Mouse (Mus musculus) thymus, postnatal 4 days (tissue): ENCODE data around the gene Scd1.
A peak's percentile ranks its signal among the peaks of the same experiment; 100 is the strongest.
"Not testable (repeated sequence)": the region's sequence is repeated elsewhere in the genome, so short reads cannot be mapped to it uniquely, and the experiment has no call there.

Source experiments
- DNase-seq: peaks from one replicate; pipeline ENCODE4 v3.0.0; 2021

Scd1 gene

GRCm38 (mm10) chr19:44394972-44395371, 12.7 kb downstream of the Scd1 start:
- DNase-seq = no peak

DNA sequence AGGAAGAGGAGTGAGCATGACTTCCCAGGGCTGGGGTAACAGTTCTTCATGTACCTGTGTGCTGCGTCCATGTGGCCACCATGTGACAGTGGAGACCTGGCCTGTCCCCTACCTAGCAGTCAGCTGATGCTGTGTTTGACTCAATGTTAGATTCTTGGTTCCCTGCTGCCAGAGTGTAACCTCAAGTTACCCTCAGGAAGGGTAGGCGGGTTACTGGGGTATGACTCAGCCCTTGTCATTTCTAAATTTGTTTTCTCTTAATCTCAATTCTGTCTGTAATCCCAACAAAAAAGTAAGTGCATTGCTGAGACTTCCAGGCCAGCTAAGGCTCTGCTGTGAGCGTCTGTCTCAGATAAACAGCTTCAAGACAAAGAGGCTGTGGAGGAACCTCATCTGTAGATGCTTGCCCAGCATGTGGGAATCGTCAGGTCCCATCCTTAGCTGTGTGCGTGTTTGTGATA, 13.7 kb downstream of the Scd1 start:
- DNase-seq = no peak

- DNase-seq = no peak
These were observed 15.2 kb downstream of the Scd1 start for GRCm38 (mm10) chr19:44392339-44393009.

DNA sequence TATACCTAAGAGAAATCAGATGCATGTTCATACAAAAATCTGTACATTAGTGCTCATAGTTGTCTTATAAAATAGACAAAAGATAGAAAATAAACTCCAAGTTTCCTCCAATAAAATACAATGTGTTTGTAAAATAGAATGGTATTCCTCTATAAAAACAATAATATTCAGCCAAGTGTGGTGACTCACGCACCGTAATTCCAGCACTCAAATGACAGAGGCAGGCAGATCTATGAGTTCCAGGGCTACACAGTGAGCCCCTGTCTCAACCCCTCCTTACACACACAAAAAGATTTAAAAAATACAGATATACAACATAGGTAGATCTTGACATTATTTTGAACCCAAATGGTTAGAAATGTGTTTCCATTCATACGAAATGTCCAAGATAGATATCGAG, 15.8 kb downstream of the Scd1 start:
- no peak for DNase-seq

DNA sequence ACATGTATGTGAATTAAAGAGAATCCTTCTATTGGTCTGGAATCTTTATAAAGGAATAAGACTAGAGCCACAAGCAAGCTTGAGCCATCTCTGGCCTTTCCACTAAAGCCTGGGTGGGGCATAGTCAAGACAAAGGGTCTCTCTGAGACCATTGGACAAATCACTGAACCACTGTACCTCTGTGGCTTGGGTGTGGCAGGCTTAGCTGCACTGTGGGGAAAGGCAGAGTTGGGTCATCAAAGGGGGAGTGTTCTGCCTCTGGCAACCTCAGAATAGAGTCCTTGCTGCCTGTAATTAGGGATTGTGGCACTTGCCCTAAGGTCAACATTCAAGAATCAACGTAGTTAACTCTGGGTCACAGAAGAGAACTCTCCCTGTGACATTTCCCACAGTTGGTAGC, 18.2 kb downstream of the Scd1 start:
- DNase-seq = no peak

DNA sequence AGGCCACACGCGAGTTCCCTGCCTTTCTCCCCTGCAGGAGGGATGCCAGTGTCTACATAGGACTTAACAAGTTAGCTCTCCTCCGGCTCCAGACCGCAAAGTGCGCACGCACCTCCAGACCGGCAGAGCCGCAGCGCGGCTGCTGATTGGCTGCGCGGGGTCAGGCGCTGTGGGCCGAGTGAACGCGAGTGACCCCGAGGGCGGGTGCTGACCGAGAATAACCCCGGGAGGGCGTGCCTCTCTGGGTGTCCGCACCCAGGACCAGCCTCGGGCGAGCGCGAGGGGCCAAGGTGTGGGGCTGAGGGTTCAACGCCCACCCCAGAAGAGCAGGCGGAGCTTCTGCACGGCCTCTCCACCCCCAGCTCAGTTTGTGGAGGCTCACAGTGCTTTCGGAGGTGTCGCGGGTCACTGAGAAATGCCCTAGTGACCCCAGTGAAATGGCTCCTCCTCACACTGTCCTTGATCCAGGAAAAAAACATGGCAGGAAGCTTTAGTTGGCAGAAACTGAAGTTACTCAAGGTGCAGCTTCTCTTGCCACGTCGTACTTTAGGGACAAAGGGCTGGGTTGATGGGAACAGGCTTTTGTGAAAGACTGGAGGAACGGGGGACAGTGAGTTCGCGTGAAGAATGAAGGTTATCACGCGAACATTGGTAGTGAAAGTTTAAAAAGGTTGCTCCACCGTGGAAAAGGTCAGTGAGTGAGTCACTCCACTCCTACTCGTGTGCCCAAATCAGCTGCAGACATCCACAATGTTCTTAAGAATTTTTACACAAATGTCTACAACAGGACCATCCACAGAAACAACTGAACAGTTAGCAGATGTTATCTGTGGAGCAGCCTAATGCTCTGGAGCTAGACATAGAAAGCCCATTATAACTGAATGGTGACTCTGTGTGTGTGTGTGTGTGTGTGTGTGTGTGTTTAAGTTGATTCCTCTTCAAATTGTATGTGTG, 18.9 kb downstream of the Scd1 start:
- peak; percentile 98 for DNase-seq

- DNase-seq = no peak
These were observed 19.8 kb downstream of the Scd1 start for GRCm38 (mm10) chr19:44387746-44388474.

DNA sequence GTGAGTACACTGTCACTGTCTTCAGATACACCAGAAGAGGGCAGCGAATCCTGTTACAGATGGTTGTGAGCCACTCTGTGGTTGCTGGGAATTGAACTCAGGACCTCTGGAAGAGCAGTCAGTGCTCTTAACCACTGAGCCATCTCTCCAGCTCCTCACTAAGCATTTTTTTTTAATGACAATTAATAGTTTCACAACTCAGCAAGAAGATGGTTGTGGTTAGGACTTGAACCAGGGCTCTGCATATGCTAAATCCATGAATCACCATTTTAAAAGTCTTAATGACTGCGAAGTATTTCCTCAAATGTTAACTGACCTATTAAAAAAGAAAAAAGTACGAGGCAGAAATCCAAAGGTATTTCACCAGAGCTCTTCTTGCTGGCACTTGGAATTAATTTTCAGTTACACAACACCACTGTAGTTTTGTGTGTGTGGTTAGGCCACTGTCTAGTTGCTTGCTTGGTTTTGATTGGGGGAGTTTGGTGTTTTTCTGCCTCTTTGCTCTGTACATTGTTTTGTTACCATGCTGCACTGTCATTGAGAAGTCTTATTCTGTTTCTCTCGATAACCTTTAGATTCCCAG, 20.5 kb downstream of the Scd1 start:
- DNase-seq = no peak

DNA sequence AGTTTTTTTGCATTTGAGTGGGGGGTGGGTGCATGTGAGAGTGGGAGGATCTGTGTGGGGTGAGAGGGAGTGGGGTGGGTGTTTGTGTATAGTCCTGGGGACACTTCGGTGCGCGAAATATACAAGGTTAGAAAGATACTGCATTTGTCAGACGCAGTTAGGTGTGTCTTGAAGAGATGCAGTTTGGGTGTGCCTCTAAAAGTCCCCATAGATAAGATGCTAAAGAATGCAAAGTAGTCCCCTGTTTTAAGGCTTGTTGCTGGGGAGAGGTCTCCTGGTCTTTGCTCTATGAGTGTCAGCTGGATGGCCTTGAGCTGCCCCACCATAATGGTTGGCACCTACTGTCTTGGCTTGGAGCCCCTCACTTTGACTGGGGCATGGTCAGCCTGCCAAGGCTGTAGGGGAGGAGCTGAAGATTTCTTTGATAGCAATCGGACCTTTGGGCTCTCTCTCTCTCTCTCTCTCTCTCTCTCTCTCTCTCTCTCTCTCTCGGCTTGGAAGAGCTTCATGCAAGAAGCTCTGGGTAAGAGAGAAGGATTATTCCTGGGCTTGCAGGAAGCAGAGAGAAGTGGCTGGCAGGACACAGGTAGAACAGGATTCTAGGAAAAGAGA, 21.7 kb downstream of the Scd1 start:
- DNase-seq = no peak

DNA sequence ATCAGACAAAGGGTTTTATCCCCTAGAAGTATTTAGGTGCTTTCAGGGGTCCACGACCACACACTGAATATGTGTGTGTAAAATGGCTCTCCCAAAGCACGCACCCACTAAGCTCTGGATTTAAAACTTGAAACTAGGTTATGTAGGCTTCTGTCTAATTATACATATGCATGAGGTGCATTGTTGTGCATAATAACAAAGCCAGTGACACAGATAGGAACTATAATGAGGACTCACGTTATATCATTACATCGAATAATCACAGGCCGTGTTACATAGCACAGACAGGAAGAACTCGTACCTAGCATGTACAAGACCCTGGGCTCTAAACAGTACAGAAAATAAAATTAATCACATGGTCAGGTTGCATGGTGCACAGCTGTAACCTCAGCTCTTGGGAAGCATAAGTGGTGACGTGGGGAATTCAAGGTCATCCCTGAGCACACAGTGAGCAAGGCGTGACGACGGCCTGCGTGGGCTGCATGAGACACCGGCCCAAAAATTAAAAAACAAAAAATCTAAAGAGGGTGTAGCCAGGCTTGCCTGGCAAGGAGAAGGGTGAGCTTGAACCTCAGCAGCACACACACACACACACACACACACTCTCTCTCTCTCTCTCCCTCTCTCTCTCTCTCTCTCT, 24.9 kb downstream of the Scd1 start:
- DNase-seq = no peak

DNA sequence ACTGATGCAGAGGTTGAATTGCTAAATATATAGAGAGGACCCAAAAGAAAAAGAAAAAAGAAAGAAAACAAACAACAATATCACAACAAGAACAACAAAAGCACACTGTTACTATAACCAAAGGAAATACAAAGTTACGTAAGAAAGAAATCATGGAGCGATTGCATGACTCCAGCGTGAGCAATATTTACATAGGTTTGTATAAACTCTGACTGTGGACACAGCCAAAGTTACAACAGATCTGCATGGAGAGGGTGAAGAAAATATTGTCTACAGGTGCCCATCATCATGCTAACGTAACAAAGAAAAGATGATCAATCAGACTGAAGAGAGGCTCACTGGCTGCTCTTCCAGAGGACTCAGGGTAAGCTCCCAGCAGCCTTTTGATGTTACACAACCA, 27.6 kb downstream of the Scd1 start:
- DNase-seq = no peak

- DNase-seq = no peak
These were observed 28.6 kb downstream of the Scd1 start for GRCm38 (mm10) chr19:44379090-44379489.

DNA sequence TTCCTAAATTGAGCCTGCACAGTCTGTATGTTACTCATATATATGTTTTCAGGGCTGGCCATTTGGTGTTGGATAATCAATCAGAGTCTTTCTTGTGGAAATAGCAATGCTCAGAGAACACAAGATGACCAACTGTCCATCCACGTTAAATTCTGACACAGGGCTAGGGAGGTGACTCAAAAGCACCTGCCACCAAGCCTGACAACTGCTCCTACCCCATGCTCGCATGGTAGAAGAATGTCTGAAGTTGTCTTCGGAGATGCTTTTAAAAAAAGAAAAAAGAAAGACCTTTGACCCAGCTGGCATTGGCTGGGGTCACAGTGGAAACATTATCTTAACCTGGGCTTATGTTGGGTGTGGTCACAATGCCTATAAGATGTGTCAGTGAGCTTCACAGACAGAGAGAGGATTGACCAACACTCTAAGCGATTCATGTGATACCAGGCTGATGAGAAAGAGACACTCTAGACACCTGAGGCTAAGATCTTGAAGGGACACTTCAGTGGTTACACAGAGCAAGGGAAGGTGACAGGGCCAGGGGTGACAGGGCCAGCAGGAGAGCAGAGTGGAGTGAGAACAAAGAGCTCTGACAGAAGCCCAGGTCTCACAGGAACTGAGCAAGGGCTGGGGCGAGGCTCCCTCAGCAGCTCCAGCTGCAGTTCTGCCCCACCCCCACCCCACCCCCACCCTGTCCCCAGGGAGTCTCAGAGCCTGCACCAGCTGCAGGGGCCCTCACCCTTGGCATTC, 29.9 kb downstream of the Scd1 start:
- DNase-seq = peak; percentile 30

- DNase-seq = no peak
These were observed 31.1 kb downstream of the Scd1 start for GRCm38 (mm10) chr19:44376511-44376951.

DNA sequence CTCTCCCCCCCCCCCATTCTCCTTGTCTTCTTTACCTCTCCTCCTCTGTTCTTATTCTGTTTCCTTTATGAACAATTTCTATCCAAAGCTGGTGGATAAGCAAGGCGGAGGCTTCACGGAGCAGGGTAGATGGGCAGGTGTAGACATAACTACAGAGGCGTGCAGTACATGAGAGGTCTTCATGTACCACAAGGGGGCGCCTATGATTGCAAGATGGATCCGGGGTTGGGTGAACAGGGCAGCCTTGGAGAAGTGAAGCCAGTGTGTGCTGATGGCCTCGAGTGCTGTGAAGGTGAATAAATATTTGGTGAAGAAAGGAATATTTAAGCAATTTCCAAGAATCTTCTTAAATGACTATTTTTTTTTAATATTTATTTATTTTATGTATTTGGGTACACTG, 34.7 kb downstream of the Scd1 start:
- DNase-seq = peak; percentile 86

- DNase-seq = no peak
These were observed 37.4 kb downstream of the Scd1 start for GRCm38 (mm10) chr19:44370231-44370630.

DNA sequence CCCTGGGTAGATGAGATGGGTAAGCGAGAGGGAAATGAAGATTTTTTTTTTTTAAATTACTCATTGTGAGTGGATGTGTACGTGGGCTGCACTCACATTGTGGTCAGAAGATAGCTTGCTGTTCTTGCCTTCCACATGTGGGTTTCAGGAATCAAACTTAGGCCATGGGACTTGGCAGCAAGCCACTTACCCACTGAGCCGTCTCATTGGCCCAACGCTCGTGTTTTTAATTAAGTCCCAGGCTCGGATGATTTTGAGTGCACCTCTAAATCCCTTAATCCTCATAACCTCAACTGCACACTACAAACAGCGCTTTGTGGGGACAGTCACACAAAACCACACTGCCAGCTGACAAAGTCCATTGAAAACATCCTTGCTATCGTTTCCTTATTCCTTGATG, 38.3 kb downstream of the Scd1 start:
- DNase-seq = no peak

- DNase-seq = not testable (repeated sequence)
These were observed 40.6 kb downstream of the Scd1 start for GRCm38 (mm10) chr19:44367076-44367475.

- no peak for DNase-seq
These were observed 41.9 kb downstream of the Scd1 start for GRCm38 (mm10) chr19:44365733-44366132.

DNA sequence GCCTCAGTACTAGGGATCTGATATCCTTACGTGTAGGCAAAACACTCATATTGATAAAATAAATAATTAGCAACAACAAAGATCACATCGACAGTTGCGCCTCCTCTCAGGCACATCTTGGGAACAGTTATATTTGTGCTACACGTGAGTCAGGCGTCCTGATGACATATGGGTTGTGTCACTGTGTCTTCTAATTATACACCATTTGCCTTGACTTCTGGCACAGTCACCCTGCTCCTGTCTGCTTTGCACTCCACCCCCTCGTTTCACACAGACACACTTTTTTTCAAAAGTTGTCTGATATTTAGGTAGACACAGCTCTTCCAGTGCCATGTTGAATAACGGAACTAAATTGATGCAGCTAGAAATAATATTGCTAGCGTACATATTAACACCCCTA, 43.6 kb downstream of the Scd1 start:
- no peak for DNase-seq

DNA sequence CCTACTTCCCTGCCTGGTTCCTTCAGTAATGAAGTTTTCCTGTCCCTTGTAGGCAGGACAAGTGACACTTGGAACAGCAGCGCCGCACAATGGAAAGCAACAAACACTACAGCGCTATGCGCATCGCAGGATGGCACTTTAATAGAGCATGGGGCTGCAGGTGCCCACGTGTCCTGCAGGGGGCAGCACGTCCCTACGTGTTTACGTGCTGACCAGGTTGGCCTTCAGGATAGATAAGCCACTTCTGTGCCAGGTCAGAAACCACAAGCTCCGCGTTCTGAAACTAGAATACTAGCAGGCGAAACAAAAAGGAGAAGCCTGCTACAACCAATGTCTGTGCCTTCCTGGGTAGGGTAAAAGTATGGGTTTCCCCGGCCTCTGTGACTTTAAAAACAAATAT, 44.1 kb downstream of the Scd1 start:
- peak; percentile 82 for DNase-seq
